Mouse (Mus musculus): ENCODE measurements at regions not wholly inside any gene's neighbourhood (a gene's known extent, or its start where the extent isn't known, plus 50 kb on each side); places are given as distances from the start of the nearest gene placed in this dataset.
A peak's percentile ranks its signal among the peaks of the same experiment; 100 is the strongest.

- peak in 1 of 2 experiments; percentile 16 for DNase-seq (ENCODE audit: low spot score in 2 of 2)
Measured at GRCm38 (mm10) chr6:44092336-44092735, 426.3 kb upstream of the Tpk1 start.

- DNase-seq (ENCODE audit: low spot score in 2 of 2): no peak
Measured at GRCm38 (mm10) chr6:44081922-44082552, 416.0 kb upstream of the Tpk1 start.

GRCm38 (mm10) chr6:44073124-44073523, 407.0 kb upstream of the Tpk1 start:
- DNase-seq (ENCODE audit: low spot score in 2 of 2): peak in 1 of 2 experiments; percentile 17

GRCm38 (mm10) chr6:44067841-44068240, 401.8 kb upstream of the Tpk1 start:
- DNase-seq (ENCODE audit: low spot score in 2 of 2): no peak
